Mouse (Mus musculus): ENCODE data around the gene Gm37240.
A peak's percentile ranks its signal among the peaks of the same experiment; 100 is the strongest.

Gm37240 gene

GRCm38 (mm10) chr3:84826405-84826804, 1060.9 kb downstream of the Gm37240 start:
- no peak for DNase-seq (ENCODE audit: low spot score)

GRCm38 (mm10) chr3:84825990-84826389, 1061.3 kb downstream of the Gm37240 start:
- no peak for DNase-seq (ENCODE audit: low spot score)

GRCm38 (mm10) chr3:84820654-84821201, 1066.6 kb downstream of the Gm37240 start:
- no peak for DNase-seq (ENCODE audit: low spot score)

GRCm38 (mm10) chr3:84816951-84817350, 1070.4 kb downstream of the Gm37240 start:
- no peak for DNase-seq (ENCODE audit: low spot score)

- DNase-seq (ENCODE audit: low spot score), result peak; percentile 32
These were observed 1071.9 kb downstream of the Gm37240 start for GRCm38 (mm10) chr3:84815461-84815860.

GRCm38 (mm10) chr3:84814762-84815381, 1072.4 kb downstream of the Gm37240 start, which contains the start of gene Fbxw7:
Gene Fbxw7 (plus strand): TSS chr3:84815268.
- peak; percentile 11 for DNase-seq (ENCODE audit: low spot score)

GRCm38 (mm10) chr3:84814157-84814761, 1073.1 kb downstream of the Gm37240 start:
- peak; percentile 100 for DNase-seq (ENCODE audit: low spot score)

- no peak for DNase-seq (ENCODE audit: low spot score)
These were observed 1073.7 kb downstream of the Gm37240 start for GRCm38 (mm10) chr3:84813436-84814156.

GRCm38 (mm10) chr3:84810803-84811202, 1076.5 kb downstream of the Gm37240 start:
- no peak for DNase-seq (ENCODE audit: low spot score)

- no peak for DNase-seq (ENCODE audit: low spot score)
These were observed 1078.4 kb downstream of the Gm37240 start for GRCm38 (mm10) chr3:84808906-84809305.

GRCm38 (mm10) chr3:84807826-84808225, 1079.5 kb downstream of the Gm37240 start:
- DNase-seq (ENCODE audit: low spot score), result no peak

GRCm38 (mm10) chr3:84806206-84806605, 1081.1 kb downstream of the Gm37240 start:
- no peak for DNase-seq (ENCODE audit: low spot score)

GRCm38 (mm10) chr3:84804036-84804435, 1083.3 kb downstream of the Gm37240 start:
- DNase-seq (ENCODE audit: low spot score), result no peak

GRCm38 (mm10) chr3:84787914-84788313, 1099.4 kb downstream of the Gm37240 start:
- no peak for DNase-seq (ENCODE audit: low spot score)

GRCm38 (mm10) chr3:84776084-84776483, 1111.2 kb downstream of the Gm37240 start:
- no peak for DNase-seq (ENCODE audit: low spot score)

GRCm38 (mm10) chr3:84775577-84775976, 1111.7 kb downstream of the Gm37240 start:
- DNase-seq (ENCODE audit: low spot score), result no peak

GRCm38 (mm10) chr3:84775067-84775423, 1112.3 kb downstream of the Gm37240 start:
- no peak for DNase-seq (ENCODE audit: low spot score)

- no peak for DNase-seq (ENCODE audit: low spot score)
These were observed 1112.9 kb downstream of the Gm37240 start for GRCm38 (mm10) chr3:84774246-84775066.

- DNase-seq (ENCODE audit: low spot score), result peak; percentile 1
These were observed 1115.3 kb downstream of the Gm37240 start for GRCm38 (mm10) chr3:84771980-84772379.

- DNase-seq (ENCODE audit: low spot score), result no peak
These were observed 1116.8 kb downstream of the Gm37240 start for GRCm38 (mm10) chr3:84770518-84770917.

GRCm38 (mm10) chr3:84769411-84769810, 1117.9 kb downstream of the Gm37240 start:
- no peak for DNase-seq (ENCODE audit: low spot score)

GRCm38 (mm10) chr3:84768940-84769339, 1118.4 kb downstream of the Gm37240 start:
- DNase-seq (ENCODE audit: low spot score), result no peak
